Mouse (Mus musculus): Measurements from ENCODE around the gene Tmc7.
A peak's percentile ranks its signal among the peaks of the same experiment; 100 is the strongest.

Gene Tmc7

GRCm38 (mm10) chr7:118499784-118500435 is 84.6 kb downstream of the Tmc7 start:
- no peak for DNase-seq

GRCm38 (mm10) chr7:118498984-118499783 is 85.4 kb downstream of the Tmc7 start:
- no peak for DNase-seq

GRCm38 (mm10) chr7:118494892-118495579 is 89.5 kb downstream of the Tmc7 start:
- DNase-seq = no peak

- DNase-seq = no peak
Observed at GRCm38 (mm10) chr7:118493892-118494291, 90.6 kb downstream of the Tmc7 start.

GRCm38 (mm10) chr7:118491431-118492147 is 92.9 kb downstream of the Tmc7 start, which contains the start of gene Itpripl2:
TSS of gene Itpripl2 (minus strand) at chr7:118491975.
- peak; percentile 81 to 90 for DNase-seq

- peak; percentile 24 to 51 for DNase-seq
Observed at GRCm38 (mm10) chr7:118490666-118491430, 93.7 kb downstream of the Tmc7 start.

- peak in 1 of 2 experiments; percentile 39 for DNase-seq
Observed at GRCm38 (mm10) chr7:118489706-118490665, 94.5 kb downstream of the Tmc7 start.

- DNase-seq = no peak
Observed at GRCm38 (mm10) chr7:118488060-118488664, 96.4 kb downstream of the Tmc7 start.

GRCm38 (mm10) chr7:118486917-118487316 is 97.6 kb downstream of the Tmc7 start:
- no peak for DNase-seq
